Mouse (Mus musculus): Measurements from ENCODE around the gene Nfatc2.

GRCm38 (mm10) chr2:168586512-168586911 lies 14.9 kb downstream of the Nfatc2 start:
- TF ChIP-seq CTCF (IDR thresholded peaks at IDR 0.05; ENCODE audit: control insufficient read depth, insufficient read depth, low read length) (no peak), POLR2A (IDR thresholded peaks at IDR 0.05; ENCODE audit: borderline replicate concordance, control insufficient read depth, low read depth, low read length) (no peak)

Data from bone marrow, adult 2 months (tissue).